Mouse (Mus musculus): ENCODE measurements around the gene Olfr1239.

Gene Olfr1239

DNA sequence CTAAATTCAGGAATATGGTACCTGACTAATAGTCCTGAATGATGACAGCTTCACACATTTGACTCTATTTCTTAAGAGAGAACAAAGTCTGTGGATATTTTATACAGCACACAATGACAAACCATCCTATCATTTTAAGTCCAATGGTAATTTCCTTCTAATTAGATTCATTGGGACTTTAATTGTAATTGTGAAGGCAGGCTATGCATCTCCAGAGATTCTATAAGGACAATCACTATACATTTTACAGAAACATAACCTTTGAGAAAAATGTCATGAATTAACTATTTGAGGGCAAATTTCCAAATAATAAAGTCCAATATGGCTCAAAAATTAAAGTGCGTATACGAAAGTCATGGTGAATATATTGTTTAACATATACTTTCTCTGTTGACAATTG, at the start of gene Olfr1239:
TSS of gene Olfr1239 (minus strand) at position 101 of the 400 bp plus-strand sequence.
- no peak for DNase-seq

DNA sequence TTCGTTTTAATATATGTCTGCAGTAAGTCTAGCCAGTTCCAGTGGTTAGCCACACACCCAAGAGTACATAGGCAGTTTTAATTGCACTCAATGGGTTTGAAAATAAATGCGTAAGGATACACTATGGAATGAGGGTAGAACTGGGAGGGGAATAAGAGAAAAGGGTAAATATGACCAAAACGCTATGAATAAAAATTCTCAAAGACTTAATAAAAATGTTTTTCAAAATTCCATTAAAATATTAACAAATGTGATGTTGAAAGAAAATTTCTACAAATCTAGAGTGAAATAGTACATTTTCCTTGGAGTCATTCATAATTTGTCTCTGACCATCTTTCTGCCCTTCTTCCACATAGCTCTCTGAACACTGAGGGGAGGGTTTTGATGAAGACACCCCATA, 22.7 kb upstream of the Olfr1239 start, which contains the start of gene Olfr1240:
TSS of gene Olfr1240 (minus strand) at position 101 of the 400 bp plus-strand sequence.
- no peak for DNase-seq

DNA sequence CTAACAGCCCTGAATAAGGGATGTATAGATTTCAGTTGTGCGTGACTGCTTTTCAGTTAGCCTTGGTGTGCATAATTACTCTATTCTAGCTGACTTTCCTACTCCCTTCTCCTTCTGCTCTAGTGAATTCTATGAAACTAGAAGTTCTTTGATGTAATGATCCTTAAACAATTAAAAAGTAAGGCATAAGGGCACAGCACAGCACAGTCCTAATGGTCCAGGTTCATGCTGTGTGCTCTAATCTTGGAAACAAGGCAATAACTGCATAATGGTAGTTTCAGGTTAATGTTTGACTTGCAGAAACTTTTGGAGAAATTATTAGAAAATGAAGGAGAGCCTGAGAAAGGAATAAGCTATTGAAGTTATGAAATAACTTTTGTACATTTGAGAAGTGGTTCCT, 5.7 kb downstream of the Olfr1239 start:
- DNase-seq = no peak

DNA sequence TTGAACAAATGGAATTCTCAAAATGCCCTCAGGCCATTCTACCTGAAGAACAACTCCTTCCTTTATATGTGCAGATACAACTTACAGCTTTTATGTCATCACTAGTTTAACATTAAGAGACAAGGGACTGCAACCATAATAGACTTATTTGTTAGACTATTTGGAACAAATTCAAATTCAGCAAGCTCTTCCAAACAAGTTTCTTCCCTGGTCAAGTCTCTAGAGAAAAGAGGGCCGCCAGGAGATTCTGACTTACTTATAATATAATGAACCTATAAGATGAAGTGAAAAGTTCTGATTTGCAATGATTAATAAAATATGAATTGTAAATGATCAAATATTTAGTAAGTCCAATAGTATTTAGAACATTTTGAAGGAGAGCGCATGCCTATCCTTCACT, 10.6 kb downstream of the Olfr1239 start, which contains the start of gene Olfr1238:
TSS of gene Olfr1238 (minus strand) at position 101 of the 400 bp plus-strand sequence.
- no peak for DNase-seq

DNA sequence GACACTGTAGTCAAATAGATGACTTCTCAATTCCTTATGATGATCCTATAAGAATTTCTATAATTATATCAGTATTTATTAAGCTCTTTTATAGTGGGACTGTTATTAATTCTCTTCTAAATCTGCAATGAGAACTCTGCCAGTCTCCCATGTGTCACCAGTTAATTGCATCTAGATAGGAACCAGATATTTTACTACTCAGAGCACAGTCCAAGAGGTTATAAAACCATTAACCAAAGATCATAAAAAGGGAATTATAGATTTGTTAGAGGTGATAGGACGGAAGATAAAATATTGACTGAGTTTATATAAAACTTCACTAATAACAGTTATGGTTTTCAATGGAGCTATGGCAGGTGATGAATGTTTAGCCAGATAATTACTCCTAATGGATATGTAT, 19.3 kb downstream of the Olfr1239 start:
- DNase-seq = no peak

All from cerebellum, adult 9-11 months (tissue).